Mouse (Mus musculus): ENCODE measurements around the gene Zfyve28.

Gene Zfyve28

DNA sequence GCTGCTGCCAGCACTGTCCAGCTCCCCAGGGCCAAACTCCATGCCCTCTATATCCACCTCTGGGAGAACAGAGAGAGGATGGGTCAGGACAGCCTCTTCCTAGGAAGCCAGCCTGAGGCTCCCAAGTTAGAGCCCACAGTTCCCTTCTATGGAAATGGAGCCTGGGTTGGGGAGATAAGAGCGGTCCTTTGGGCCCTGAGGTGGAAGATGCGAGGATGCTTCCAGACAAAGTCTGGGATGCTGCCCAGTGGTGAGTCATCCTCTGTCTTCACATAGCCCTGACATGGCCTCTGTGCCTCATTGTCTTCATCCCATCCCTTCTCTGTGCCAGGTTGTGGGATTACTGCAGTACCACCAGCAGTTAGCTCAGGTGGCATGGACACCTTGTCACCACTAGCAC, 111.2 kb downstream of the Zfyve28 start:
- DNase-seq (ENCODE audit: low spot score): no peak

DNA sequence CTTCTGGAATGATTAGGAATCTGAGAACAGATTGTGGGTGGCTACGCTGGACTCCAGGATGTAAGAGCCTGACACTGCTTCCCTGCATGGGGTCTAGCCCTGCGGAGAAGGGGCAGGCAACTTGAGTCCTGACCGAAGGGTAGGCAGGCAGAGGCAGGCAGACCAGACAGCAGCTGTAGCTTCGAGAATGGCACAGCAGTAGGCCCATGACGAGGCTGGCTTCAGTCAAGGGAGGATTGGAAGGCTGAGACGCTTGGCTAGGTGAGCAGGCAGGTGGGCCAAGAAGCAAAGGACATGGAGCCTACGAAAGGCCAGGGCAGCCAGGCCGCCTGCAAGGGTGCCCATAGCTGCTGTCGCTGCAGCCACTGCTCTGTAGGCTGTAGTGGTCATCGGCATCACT, 111.6 kb downstream of the Zfyve28 start:
- DNase-seq (ENCODE audit: low spot score): no peak

DNA sequence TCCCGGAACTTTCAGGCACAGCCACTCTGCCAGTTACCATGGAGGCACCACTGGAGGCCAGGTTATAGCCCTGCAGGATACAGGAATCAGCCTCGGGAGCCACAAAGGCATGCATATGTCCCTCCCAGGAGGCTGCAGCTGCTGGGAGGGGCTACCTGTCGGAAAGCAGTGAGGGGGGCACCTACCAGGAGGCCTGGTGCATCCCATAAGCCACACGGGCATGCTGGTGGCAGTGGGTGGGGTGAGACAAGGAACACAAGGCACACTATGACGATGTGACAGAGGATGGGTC, 112.9 kb downstream of the Zfyve28 start:
- no peak for DNase-seq (ENCODE audit: low spot score)

GRCm38 (mm10) chr5:34174550-34175402, 113.5 kb downstream of the Zfyve28 start:
- DNase-seq (ENCODE audit: low spot score): no peak

GRCm38 (mm10) chr5:34174021-34174420, 114.2 kb downstream of the Zfyve28 start:
- no peak for DNase-seq (ENCODE audit: low spot score)

DNA sequence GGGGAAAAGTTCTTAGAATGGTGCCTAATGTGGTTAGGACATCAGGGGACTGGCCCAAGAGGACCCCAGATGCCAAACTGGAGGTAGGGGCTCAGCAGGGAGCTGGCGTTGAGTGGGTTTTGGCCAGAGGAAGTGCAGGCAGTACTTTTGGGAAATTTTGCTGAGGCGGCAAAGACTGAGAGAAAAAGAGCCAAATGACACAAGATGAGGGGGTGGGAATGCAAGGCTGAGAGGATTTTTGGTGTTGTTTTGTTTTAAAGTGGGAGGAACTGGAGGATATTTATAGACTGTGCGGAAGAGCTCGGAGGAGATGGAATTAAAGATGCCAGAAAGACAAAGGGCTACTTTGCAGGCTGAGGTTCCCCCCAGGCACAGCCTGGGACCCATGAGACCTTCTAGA, 117.5 kb downstream of the Zfyve28 start:
- no peak for DNase-seq (ENCODE audit: low spot score)

- no peak for DNase-seq (ENCODE audit: low spot score)
Measured at GRCm38 (mm10) chr5:34169954-34170353, 118.3 kb downstream of the Zfyve28 start.

- peak; percentile 96 for DNase-seq (ENCODE audit: low spot score)
Measured at GRCm38 (mm10) chr5:34168950-34169891, 119.0 kb downstream of the Zfyve28 start, which contains the start of the genes Poln and Haus3. Poln (minus strand) TSS chr5:34169448. Haus3 (minus strand) TSS chr5:34169527.

GRCm38 (mm10) chr5:34167857-34168256, 120.4 kb downstream of the Zfyve28 start:
- no peak for DNase-seq (ENCODE audit: low spot score)

- DNase-seq (ENCODE audit: low spot score): no peak
Measured at GRCm38 (mm10) chr5:34165793-34166192, 122.5 kb downstream of the Zfyve28 start.

- no peak for DNase-seq (ENCODE audit: low spot score)
Measured at GRCm38 (mm10) chr5:34148476-34148875, 139.8 kb downstream of the Zfyve28 start.

- no peak for DNase-seq (ENCODE audit: low spot score)
Measured at GRCm38 (mm10) chr5:34147554-34147953, 140.7 kb downstream of the Zfyve28 start.

Measured in left cerebral cortex, adult 11 months (tissue).